Mouse (Mus musculus): ENCODE results near the gene Rmi1. TPM values are rescaled to one million over a fixed set of nuclear protein-coding genes. Genes with fewer than 3 reads are reported as not detected.
"Not testable (repeated sequence)": the region's sequence is repeated elsewhere in the genome, so short reads cannot be mapped to it uniquely, and the experiment has no call there.

The Rmi1 gene
- total RNA-seq, 1 experiment from 2014 or later = 27.6 TPM

GRCm38 (mm10) chr13:58389324-58389951 is 12.6 kb upstream of the Rmi1 start:
- no peak for ATAC-seq (replicated peaks in 1 of 2; ENCODE audit: insufficient read depth in 1 of 2, low FRiP score in 2 of 2, low TSS enrichment in 1 of 2, low read depth in 1 of 2, poor library complexity in 2 of 2, severe bottlenecking in 2 of 2)

DNA sequence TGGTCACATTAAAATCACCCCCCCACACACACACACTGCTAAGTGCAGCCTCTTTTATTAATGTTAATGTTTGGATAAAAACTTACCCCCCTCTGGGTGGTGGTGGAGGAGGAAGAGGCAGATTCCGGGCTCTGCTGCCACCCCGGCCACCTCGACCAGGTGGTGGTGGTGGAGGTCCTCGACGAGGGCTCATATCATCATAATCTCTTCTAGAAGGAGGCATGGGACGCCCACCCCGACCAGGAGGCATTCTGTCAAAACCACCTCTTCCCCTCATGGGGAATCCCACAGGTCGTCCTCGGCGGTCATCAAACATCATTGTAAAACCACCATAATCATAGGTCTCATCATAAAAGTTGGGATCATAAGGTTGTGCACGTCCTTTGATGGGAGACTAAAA is 7.7 kb upstream of the Rmi1 start:
- ATAC-seq (replicated peaks in 1 of 2; ENCODE audit: insufficient read depth in 1 of 2, low FRiP score in 2 of 2, low TSS enrichment in 1 of 2, low read depth in 1 of 2, poor library complexity in 2 of 2, severe bottlenecking in 2 of 2) = not testable (repeated sequence)

DNA sequence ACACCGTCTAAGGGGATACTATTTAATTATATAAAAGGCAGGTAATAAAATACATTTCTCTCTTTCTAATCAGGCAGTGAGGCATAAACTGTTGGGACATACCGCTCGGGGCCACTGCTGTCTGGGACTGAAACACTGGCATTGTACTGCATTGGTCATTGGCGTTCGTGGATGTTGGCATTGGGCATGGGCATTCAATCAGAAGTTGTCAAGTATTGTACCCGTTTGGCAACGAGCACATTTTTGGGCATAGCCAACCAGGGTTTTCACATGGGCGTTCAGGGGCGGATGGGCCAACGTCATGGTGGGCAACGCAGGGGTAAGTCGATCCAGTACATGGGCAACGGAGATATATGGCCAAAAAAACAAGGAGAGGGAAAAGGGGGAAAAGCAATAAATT is 4.4 kb upstream of the Rmi1 start:
- ATAC-seq (replicated peaks in 1 of 2; ENCODE audit: insufficient read depth in 1 of 2, low FRiP score in 2 of 2, low TSS enrichment in 1 of 2, low read depth in 1 of 2, poor library complexity in 2 of 2, severe bottlenecking in 2 of 2) = no peak

DNA sequence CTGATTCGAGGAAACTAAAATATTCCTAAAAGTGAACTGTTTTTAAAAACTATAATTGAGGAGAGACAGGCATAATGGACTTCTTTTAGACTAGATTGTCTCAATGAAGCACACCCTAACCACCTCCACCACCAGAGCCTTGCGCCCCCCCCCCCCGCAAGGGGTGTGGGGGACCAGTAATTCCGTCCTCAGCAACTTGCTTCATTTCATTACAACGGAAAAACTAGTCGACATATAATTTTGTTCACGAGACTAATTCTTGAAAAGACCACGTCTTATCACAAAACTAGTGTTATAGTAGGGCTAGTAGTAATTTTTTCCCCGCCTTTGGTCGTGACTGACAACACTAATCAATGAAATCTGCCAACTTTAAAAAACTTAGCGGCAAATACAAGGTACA is 1.5 kb upstream of the Rmi1 start:
- no peak for ATAC-seq (replicated peaks in 1 of 2; ENCODE audit: insufficient read depth in 1 of 2, low FRiP score in 2 of 2, low TSS enrichment in 1 of 2, low read depth in 1 of 2, poor library complexity in 2 of 2, severe bottlenecking in 2 of 2)

GRCm38 (mm10) chr13:58401135-58402002 is 679 bp upstream of the Rmi1 start:
- peak; percentile 22 to 23; a peak in 3 of 4 replicates for ATAC-seq (replicated peaks in 1 of 2; ENCODE audit: insufficient read depth in 1 of 2, low FRiP score in 2 of 2, low TSS enrichment in 1 of 2, low read depth in 1 of 2, poor library complexity in 2 of 2, severe bottlenecking in 2 of 2)

DNA sequence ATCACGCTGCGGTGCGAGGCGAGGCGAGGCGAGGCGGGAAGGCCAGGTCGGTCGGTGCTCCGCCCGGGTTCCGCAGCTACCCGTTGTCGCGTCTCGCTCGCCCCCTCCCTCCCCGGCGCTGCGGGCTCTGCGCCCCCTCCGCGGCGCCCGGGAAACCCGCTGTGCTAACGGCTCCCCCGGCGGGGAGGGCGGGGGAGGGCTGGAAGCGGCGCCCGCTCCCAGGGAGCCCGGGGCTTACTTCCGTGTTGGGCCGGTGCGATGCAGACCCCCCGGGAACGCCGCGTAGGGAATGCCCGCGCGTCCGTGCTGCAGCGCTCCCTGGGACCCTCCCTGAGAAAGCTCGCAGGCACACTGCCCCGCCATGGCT is 679 bp downstream of the Rmi1 start:
- 0 out of 4 replicates have a peak, but pooled peaks of 1 of the 2 experiments have one; percentile 4 for ATAC-seq (replicated peaks in 1 of 2; ENCODE audit: insufficient read depth in 1 of 2, low FRiP score in 2 of 2, low TSS enrichment in 1 of 2, low read depth in 1 of 2, poor library complexity in 2 of 2, severe bottlenecking in 2 of 2)

DNA sequence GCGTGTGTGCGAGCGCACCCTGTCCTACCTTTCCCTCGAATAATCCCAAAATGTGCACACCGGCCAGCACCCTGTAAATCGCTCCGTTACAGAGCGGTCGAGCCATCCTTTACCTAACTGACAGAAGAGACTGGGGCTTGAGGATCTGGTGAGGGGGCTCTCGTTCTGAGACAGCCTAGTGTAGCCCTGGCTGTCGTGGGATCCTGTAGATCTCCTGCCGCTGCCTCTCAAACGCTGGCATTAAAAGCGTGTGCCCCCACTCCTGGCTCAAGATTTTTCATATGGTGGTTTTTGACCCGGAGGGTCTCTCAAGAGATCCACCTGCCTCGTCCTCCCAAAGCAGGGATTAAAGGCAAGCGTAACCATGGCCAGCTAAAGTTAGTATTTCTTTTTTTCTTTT is 1.2 kb downstream of the Rmi1 start, which contains the start of gene Hnrnpk:
Gene Hnrnpk, minus strand, starts transcription at position 101 of the 400 bp plus-strand sequence.
- ATAC-seq (replicated peaks in 1 of 2; ENCODE audit: insufficient read depth in 1 of 2, low FRiP score in 2 of 2, low TSS enrichment in 1 of 2, low read depth in 1 of 2, poor library complexity in 2 of 2, severe bottlenecking in 2 of 2) = not testable (repeated sequence)

DNA sequence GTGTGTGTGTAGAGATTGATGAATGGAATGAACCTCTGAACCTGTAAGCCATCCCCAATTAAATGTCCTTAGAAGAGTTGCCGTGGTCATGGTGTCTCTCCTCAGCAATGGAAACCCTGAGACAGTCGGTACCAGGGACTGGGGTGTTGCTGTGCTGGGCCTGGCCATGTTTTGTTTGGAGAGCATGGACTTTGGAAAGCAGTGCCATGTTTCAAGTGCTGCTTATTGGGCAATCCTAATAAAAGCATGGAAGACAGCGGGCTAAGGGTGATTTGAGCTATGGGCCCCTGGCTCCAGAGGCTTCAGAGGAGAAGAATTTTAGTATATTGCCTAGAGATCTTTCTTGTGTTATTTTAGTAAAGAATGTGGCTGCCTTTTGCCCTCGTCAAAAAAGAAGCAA is 9.0 kb downstream of the Rmi1 start:
- no peak for ATAC-seq (replicated peaks in 1 of 2; ENCODE audit: insufficient read depth in 1 of 2, low FRiP score in 2 of 2, low TSS enrichment in 1 of 2, low read depth in 1 of 2, poor library complexity in 2 of 2, severe bottlenecking in 2 of 2)

DNA sequence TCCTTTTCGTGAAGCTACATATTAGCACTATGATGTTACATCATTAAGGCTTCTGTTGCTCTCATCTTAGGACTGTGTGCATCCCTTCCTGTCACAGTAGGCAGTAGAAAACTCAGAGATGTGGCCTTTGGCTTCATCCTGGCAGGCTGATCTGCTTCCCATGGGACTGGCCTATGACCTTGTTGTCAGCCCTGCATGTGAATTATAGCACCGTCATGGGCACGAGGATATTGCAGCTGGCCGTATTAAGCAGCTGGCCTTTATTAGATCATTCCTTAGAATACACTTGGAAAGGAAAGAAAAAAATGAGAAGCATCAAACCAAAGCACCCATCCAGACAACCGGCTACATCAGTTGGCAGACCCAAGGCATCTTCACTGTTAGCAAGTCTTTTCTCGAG is 13.3 kb downstream of the Rmi1 start:
- ATAC-seq (replicated peaks in 1 of 2; ENCODE audit: insufficient read depth in 1 of 2, low FRiP score in 2 of 2, low TSS enrichment in 1 of 2, low read depth in 1 of 2, poor library complexity in 2 of 2, severe bottlenecking in 2 of 2) = no peak

- ATAC-seq (replicated peaks in 1 of 2; ENCODE audit: insufficient read depth in 1 of 2, low FRiP score in 2 of 2, low TSS enrichment in 1 of 2, low read depth in 1 of 2, poor library complexity in 2 of 2, severe bottlenecking in 2 of 2) = no peak
Observed at GRCm38 (mm10) chr13:58415838-58416237, 13.8 kb downstream of the Rmi1 start.

GRCm38 (mm10) chr13:58418656-58419055 is 16.6 kb downstream of the Rmi1 start:
- ATAC-seq (replicated peaks in 1 of 2; ENCODE audit: insufficient read depth in 1 of 2, low FRiP score in 2 of 2, low TSS enrichment in 1 of 2, low read depth in 1 of 2, poor library complexity in 2 of 2, severe bottlenecking in 2 of 2) = no peak

- ATAC-seq (replicated peaks in 1 of 2; ENCODE audit: insufficient read depth in 1 of 2, low FRiP score in 2 of 2, low TSS enrichment in 1 of 2, low read depth in 1 of 2, poor library complexity in 2 of 2, severe bottlenecking in 2 of 2) = no peak
Observed at GRCm38 (mm10) chr13:58419266-58419665, 17.2 kb downstream of the Rmi1 start.

DNA sequence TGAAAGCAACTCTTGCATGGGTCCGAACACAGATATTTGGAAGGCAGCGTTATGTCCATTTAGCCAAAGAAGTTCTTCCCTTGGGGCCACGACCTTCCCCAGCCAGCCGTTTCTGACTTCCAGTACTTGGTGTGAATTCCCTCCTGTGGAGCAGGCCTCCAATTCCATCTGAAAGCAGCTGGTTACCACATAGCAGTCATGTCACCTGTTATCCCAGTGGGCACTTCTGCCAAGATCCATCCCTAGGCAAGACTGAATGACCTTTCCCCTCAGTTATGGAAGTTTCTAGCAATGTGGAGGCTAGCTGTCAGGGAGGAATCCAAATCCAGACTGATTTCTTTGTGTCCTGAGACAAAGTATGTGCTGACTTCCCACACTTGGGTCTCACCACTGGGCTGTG is 19.0 kb downstream of the Rmi1 start:
- no peak for ATAC-seq (replicated peaks in 1 of 2; ENCODE audit: insufficient read depth in 1 of 2, low FRiP score in 2 of 2, low TSS enrichment in 1 of 2, low read depth in 1 of 2, poor library complexity in 2 of 2, severe bottlenecking in 2 of 2)

GRCm38 (mm10) chr13:58422242-58422641 is 20.2 kb downstream of the Rmi1 start:
- ATAC-seq (replicated peaks in 1 of 2; ENCODE audit: insufficient read depth in 1 of 2, low FRiP score in 2 of 2, low TSS enrichment in 1 of 2, low read depth in 1 of 2, poor library complexity in 2 of 2, severe bottlenecking in 2 of 2) = no peak

- no peak for ATAC-seq (replicated peaks in 1 of 2; ENCODE audit: insufficient read depth in 1 of 2, low FRiP score in 2 of 2, low TSS enrichment in 1 of 2, low read depth in 1 of 2, poor library complexity in 2 of 2, severe bottlenecking in 2 of 2)
Observed at GRCm38 (mm10) chr13:58423061-58423660, 21.1 kb downstream of the Rmi1 start.

- ATAC-seq (replicated peaks in 1 of 2; ENCODE audit: insufficient read depth in 1 of 2, low FRiP score in 2 of 2, low TSS enrichment in 1 of 2, low read depth in 1 of 2, poor library complexity in 2 of 2, severe bottlenecking in 2 of 2) = no peak
Observed at GRCm38 (mm10) chr13:58439716-58440115, 37.7 kb downstream of the Rmi1 start.

GRCm38 (mm10) chr13:58443326-58443725 is 41.3 kb downstream of the Rmi1 start:
- ATAC-seq (replicated peaks in 1 of 2; ENCODE audit: insufficient read depth in 1 of 2, low FRiP score in 2 of 2, low TSS enrichment in 1 of 2, low read depth in 1 of 2, poor library complexity in 2 of 2, severe bottlenecking in 2 of 2) = no peak

DNA sequence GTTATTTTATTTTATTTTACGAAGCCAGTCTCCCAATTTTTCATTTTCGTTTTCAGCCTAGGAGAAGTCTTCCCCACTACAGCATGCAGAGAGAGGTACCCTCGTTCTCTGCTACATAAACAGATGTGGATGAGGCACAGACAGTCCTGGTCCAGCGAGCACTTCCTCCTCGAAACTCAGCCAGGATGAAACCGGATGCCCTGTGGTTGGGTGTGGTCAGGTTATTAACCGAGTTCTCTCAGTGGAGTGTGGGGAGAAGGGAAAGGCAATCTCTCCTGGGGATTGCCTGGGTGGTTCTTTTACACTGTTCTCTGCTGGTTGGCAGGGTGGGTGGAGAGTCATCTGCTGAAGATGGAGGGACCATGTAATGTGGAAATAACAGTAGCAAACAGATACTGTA is 41.7 kb downstream of the Rmi1 start:
- peak; percentile 83 to 95 for ATAC-seq (replicated peaks in 1 of 2; ENCODE audit: insufficient read depth in 1 of 2, low FRiP score in 2 of 2, low TSS enrichment in 1 of 2, low read depth in 1 of 2, poor library complexity in 2 of 2, severe bottlenecking in 2 of 2)

All from hematopoietic stem cell, adult 5-6 weeks (primary cell).